Mouse (Mus musculus) thymus, postnatal 4 days (tissue): ENCODE measurements around the gene Olfr312.
"Not testable (repeated sequence)": the region's sequence is repeated elsewhere in the genome, so short reads cannot be mapped to it uniquely, and the experiment has no call there.

Experiments
- DNase-seq: peaks from one replicate; pipeline ENCODE4 v3.0.0; 2021

Olfr312 gene

DNA sequence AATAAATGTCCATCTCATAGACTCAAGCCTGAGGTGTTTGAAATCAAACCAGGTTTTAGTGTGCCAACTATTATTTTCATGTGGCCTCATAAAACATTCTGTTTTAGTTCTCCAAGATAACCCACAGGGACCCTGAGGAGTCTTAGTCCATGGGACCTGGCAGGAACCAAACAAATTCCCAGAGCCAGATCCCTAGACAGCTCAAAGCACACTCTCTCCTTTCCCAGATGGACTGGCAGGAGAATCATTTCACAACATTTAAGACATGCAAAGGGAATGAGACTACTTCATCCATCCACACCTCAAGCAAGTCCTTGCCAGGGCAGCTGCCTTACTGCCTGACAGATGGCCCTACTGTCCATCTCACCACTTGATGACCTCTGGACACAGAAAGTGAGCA is at the start of gene Olfr312:
Gene Olfr312 (plus strand): TSS at position 301 of the 400 bp plus-strand sequence.
- DNase-seq, result not testable (repeated sequence)

DNA sequence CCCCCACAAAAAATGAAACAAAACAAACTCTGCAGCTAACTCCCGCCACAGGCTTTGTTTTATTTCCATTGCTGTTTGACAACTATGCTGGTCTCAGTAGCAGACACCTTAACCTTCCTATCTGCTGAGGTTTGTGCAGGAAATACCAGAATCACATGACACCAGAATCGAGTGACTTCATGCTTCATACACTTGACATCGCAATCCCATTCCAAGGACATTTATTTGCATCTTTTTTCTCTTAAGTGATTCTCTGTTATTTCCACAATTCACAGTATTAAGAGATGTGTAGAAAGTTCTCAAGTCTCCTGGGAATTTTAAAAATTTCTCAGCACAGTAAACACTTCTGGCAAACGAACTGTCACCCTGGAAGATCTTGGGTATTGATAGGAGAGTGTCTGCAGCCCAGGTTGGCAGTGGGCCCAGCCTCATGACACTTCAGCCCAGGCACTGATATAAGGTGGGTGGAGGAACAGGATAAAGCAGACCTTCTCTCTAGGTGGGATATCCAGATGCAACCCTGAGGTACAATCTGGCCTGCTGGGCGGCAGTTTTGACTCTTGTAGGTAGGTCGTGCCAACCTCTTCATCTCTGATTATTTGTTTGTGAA is 46.5 kb upstream of the Olfr312 start, which contains the start of gene Olfr314:
Gene Olfr314 (plus strand): TSS at position 473 of the 610 bp plus-strand sequence.
- DNase-seq, result no peak

GRCm38 (mm10) chr11:58784182-58784581 is 44.9 kb upstream of the Olfr312 start:
- DNase-seq, result no peak

GRCm38 (mm10) chr11:58787651-58788050 is 41.4 kb upstream of the Olfr312 start:
- DNase-seq, result peak; percentile 51

- DNase-seq, result peak; percentile 54
These were observed 40.7 kb upstream of the Olfr312 start for GRCm38 (mm10) chr11:58788346-58788745.

DNA sequence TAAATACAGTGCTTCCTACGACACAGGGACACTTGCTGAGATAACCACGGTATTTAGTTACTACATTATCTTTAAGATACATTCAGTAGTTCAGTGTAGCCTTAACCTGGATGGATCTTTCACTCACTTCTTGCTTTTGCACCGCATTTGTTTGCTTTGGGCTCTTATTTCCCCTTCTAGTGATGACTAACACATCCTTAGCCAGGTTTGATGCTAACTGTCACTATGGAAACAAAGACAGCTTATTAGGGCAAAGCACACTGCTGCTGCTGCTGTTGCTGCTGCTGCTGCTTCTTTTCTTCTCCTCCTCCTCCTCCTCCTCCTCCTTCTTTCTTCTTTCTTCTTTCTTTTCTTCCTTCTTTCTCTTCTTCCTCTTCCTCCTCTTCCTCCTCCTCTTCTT is 39.5 kb upstream of the Olfr312 start:
- DNase-seq, result no peak

- DNase-seq, result no peak
These were observed 39.0 kb upstream of the Olfr312 start for GRCm38 (mm10) chr11:58790053-58790452.

DNA sequence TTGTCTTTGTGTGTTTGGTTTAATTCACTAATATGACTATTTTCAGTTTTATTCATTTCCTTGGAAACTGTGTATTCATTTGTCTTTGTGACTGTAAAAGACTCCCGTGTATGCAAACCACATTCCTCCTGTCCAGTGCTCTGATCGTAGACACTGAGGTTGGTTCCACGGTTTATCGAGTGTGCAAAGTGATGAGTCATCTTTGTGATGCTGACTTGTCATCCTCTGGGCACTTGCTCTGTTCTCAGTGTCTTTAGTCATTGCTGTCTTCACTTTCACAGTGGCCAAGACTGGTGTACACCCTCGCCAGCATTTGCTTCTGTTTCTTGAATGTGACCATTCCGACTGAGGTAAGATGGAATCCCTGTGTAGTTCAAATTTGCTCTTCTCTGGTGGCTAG is 38.4 kb upstream of the Olfr312 start:
- DNase-seq, result no peak

GRCm38 (mm10) chr11:58795856-58796255 is 33.2 kb upstream of the Olfr312 start:
- peak; percentile 70 for DNase-seq

DNA sequence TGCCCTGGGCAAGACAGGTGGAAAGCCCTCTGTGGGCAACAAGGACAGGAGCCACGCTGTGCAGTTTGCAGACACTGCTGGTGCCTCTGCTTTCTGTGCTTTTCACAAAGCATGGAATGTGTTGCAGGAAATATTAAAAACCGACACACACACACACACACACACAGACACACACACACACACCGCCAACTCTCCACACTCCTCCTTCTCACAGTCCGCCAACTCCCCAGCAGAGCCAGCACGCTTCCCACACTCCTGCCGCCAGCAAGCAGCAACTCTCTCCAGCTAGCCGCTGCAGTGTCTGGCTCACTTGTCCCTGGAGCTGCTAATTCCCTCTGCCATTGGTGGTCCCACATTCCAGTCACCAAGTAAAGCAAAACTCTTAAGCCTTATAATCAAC is 32.2 kb upstream of the Olfr312 start:
- no peak for DNase-seq

- no peak for DNase-seq
These were observed 29.3 kb upstream of the Olfr312 start for GRCm38 (mm10) chr11:58799747-58800146.

DNA sequence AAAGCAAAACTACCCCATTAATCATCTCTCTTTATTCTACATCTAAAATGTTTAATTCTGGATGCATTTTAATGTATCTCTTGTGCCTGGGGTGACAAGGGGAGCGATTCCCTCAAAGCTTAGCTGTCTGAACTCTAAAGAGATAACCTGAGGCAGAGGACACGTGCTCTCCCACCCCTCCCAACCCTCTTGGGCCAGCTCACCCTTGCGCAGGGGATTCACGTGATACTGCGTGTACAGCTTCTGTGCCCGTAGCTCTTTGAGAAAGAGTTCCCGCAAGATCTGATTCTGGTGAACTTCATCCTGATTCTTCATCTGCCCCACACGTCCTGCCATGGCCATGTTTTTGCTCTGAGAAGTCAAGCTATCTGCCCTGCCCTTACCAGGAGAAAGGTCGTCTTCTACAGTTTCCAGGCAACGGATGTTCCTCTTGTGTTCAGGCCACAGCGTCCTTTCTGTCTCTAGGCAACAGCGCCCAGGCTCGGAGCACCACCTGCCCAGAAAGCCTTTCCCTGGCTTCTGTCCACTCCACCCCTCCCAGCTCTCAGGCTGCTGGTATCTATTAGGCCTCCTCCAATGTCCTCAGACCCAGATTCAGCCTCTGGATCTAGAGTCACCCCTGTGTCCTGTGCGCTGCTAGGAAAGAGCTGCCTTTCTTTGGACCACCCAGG is 27.3 kb upstream of the Olfr312 start, which contains the start of gene Fam183b:
Gene Fam183b (minus strand): TSS at position 403 of the 671 bp plus-strand sequence.
- no peak for DNase-seq

DNA sequence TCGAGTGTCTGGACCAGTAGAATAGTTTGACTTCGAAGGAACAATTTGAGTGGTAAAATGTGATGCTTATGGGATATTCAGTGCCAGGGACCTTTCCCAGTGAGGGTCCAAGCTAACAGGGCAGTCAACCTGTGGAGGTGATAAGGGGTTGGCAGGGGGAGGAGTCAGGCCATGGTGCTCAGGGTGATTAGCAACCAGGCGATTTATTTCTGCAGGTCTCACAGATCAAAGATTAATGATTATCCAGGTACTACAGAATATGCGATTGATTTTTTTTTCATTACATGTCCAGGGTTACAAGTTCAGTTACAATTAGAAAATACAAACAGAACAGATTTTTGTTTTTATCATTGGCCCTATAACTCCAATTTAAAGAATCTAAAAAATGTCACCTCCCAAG is 25.2 kb upstream of the Olfr312 start:
- DNase-seq, result no peak

DNA sequence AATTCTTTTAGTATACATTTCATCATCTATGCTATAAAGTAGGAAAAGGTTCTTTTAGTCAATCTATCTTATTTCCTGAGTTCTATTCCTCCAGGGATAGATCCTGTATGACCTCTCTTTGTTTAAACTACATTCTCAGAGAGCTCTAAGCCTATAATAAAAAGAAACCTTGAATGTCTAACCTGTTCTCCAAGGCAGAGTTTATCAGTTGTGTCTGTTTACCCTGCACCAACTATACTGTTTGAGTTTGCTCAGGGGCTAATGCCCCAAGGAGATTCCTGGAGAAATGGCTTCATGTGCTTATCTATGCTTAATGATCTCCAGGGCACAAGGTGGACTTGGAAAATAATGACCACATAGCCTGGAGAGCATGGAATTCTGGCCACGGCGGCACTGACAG is 24.6 kb upstream of the Olfr312 start:
- DNase-seq, result no peak

GRCm38 (mm10) chr11:58812001-58812400 is 17.0 kb upstream of the Olfr312 start:
- DNase-seq, result peak; percentile 52

DNA sequence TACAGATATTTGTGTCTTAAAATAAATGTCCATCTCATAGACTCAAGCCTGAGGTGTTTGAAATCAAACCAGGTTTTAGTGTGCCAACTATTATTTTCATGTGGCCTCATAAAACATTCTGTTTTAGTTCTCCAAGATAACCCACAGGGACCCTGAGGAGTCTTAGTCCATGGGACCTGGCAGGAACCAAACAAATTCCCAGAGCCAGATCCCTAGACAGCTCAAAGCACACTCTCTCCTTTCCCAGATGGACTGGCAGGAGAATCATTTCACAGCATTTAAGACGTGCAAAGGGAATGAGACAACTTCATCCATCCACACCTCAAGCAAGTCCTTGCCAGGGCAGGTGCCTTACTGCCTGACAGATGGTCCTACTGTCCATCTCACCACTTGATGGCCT is 14.3 kb upstream of the Olfr312 start, which contains the start of gene Olfr313:
Gene Olfr313 (plus strand): TSS at position 301 of the 400 bp plus-strand sequence.
- DNase-seq, result not testable (repeated sequence)

DNA sequence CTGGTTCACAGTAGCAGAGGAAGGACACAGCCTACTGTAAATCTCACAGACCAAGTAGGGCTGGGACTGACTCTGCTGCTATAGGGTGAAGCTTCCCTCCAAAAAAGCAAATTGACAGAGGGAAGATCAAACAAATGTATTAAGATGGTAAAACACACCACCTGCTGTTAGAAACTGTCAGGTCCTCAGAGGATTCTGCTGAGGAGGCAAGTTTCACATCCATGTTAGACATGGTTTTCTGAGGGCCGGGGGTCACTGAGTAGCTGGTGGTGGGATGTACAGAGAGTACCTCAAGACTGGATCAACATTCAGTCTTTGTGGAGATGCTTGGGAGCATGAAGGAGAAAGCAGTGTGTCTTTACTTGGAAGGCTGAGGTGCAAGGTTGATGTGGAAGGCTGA is 13.4 kb upstream of the Olfr312 start:
- DNase-seq, result no peak

GRCm38 (mm10) chr11:58829764-58830163 is 727 bp downstream of the Olfr312 start:
- peak; percentile 43 for DNase-seq

DNA sequence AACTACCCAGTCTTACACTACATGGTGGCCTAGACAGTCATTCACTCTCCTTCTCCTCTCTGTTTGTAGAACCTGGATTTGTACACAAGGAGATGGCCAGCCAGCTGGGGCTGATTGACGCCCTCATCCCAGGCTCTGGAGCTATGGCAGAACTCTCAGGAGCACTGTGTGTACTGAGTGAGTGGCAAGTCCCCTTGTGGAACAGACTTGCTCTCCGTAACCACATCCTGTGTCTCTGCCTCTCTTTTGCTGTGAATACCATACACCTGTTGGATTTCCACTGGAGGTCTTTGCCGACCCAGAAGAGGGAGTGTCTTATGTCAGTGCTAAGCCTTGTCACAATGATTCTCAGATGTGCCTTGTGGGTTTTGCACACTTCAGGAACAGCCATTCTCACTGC is 3.5 kb downstream of the Olfr312 start:
- DNase-seq, result peak; percentile 56

DNA sequence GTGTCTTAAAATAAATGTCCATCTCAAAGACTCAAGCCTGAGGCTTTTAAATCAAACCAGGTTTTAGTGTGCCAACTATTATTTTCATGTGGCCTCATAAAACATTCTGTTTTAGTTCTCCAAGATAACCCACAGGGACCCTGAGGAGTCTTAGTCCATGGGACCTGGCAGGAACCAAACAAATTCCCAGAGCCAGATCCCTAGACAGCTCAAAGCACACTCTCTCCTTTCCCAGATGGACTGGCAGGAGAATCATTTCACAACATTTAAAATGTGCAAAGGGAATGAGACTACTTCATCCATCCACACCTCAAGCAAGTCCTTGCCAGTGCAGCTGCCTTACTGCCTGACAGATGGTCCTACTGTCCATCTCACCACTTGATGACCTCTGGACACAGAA is 9.9 kb downstream of the Olfr312 start, which contains the start of gene Olfr311:
Gene Olfr311 (plus strand): TSS at position 301 of the 400 bp plus-strand sequence.
- not testable (repeated sequence) for DNase-seq

DNA sequence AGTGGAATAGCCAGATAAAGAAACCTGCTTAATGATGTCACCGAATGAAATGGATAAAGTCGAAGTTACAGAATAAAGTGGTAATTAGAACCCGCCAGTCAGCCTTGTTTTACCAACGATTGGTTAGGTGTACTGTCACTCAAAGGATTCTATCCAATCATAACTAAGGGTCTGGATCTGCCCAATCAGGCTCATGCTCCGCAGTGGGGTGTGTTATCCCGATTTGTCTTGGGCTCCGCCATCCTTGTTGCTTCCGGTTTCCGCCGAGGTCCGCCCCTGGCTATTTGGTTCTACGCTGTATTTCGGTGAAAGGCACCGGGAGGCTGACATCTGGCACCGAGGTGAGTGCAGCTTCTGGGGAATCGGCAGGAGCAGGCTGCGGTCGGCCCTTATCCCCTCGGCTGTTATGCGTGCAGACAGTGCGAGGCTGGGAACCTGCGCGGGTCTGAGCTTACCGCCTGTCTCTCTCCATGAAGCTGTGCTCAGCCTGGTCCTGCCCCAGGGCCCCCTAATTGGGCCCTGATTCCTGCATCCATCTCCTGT is 18.0 kb downstream of the Olfr312 start, which contains the start of gene Gm12258:
Gene Gm12258 (plus strand): TSS at position 240 of the 543 bp plus-strand sequence.
- DNase-seq, result peak; percentile 78

DNA sequence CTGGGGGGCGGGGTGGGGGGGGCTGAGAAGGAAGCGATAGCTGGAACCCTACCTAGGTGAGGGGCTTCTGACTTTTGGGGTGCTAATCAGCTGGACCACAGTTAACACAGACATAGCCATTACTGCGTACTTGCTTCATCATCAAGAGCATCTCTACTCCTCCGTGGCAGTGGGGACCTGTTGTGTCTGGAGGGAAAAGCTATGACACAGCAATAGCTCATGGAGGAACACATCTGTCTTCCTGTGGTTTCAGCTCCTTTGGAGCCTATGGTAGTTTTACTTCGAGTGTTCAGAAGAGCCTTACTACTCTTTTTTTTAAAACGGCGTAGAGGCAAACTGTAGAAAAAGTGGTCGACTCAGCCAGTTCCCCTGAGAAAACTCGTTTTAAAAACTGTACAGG is 18.6 kb downstream of the Olfr312 start:
- no peak for DNase-seq

DNA sequence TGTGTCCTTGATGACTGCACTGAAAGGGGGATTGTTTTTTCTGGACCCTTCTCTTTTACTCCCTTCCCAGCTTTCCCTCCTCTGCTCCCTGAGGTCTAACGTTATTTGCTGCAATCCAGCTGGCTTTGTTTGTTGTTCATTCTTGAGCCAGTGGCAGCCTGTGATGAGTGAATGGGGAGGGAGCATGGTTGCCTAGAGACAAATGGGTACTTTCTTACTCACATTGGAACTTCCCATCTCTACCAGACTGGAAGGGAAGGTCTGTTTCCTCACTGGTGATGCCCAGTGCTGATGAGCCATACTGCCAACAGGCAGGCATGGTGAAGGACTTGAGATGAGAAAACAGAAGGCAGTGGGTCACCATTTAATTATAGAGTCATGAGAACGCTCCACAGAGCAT is 20.7 kb downstream of the Olfr312 start:
- DNase-seq, result no peak

GRCm38 (mm10) chr11:58860744-58861143 is 31.7 kb downstream of the Olfr312 start:
- DNase-seq, result no peak
